Mouse (Mus musculus) intestine, postnatal 0 days (tissue): ENCODE data around the gene Ctf2. TPM values are rescaled to one million over a fixed set of nuclear protein-coding genes. Genes with fewer than 3 reads are reported as not detected.
"Not testable (repeated sequence)": the region's sequence is repeated elsewhere in the genome, so short reads cannot be mapped to it uniquely, and the experiment has no call there.

Experiments
- ATAC-seq: fragments of 200-750 bp; cut with Nextera tagmentation; 2 replicates; pipeline ENCODE4 v1.8.0; 2017; ENCODE audit warnings: mild to moderate bottlenecking, moderate TSS enrichment, moderate library complexity
- H3K27ac ChIP-seq: fragments of 300-500 bp; sonication (generic); 2 replicates; pipeline ENCODE4 v1.5.1; 2014; ENCODE audit warnings: mild to moderate bottlenecking, low read depth, low read length, moderate library complexity
- H3K27me3 ChIP-seq: fragments of 300-500 bp; sonication (generic); replicated peaks from 2 replicates; pipeline ENCODE4 v1.6.1; 2014; ENCODE audit warnings: low read length, mixed read lengths; ENCODE audit not compliant: control insufficient read depth, insufficient read depth
- H3K36me3 ChIP-seq: fragments of 300-500 bp; sonication (generic); 2 replicates; pipeline ENCODE4 v1.6.1; 2014; ENCODE audit warnings: mild to moderate bottlenecking, moderate library complexity; ENCODE audit not compliant: control insufficient read depth, insufficient read depth
- H3K4me1 ChIP-seq: fragments of 300-500 bp; sonication (generic); replicated peaks from 2 replicates; pipeline ENCODE4 v1.6.1; 2014; ENCODE audit warnings: antibody characterized with exemption, low read length, mixed read lengths; ENCODE audit not compliant: control insufficient read depth, insufficient read depth
- H3K4me2 ChIP-seq: fragments of 300-500 bp; sonication (generic); replicated peaks from 2 replicates; pipeline ENCODE4 v1.6.1; 2014; ENCODE audit warnings: low read depth, mild to moderate bottlenecking, moderate library complexity
- H3K4me3 ChIP-seq: fragments of 300-500 bp; sonication (generic); 2 replicates; pipeline ENCODE4 v1.5.1; 2014; ENCODE audit warnings: low read depth, low read length
- H3K9ac ChIP-seq: fragments of 300-500 bp; sonication (generic); 2 replicates; pipeline ENCODE4 v1.6.1; 2014; ENCODE audit warnings: mild to moderate bottlenecking, low read depth, low read length
- H3K9me3 ChIP-seq: fragments of 300-500 bp; sonication (generic); 2 replicates; pipeline ENCODE4 v1.6.1; 2016; ENCODE audit warnings: mixed run types; ENCODE audit not compliant: control insufficient read depth
- CTCF ChIP-seq: sonication (generic); IDR thresholded peaks from 2 replicates; pipeline ENCODE4 v1.5.1; 2016; ENCODE audit warnings: low read depth, mild to moderate bottlenecking, control low read depth, antibody characterized with exemption, moderate library complexity
- WGBS: fragments of 180-500 bp; shearing (Covaris S2); extraction: QIAGEN DNeasy Blood & Tissue Kit; methylation state at CpG from one replicate; pipeline ENCODE4 v1.1.7; 2014; 5-methylcytosine and 5-hydroxymethylcytosine counted together
- polyA plus RNA-seq: library from polyadenylated mRNA; unstranded; fragments of >200 nt; fragmentation: Nextera tagmentation; extraction: Ambion mirVana; gene quantifications from 2 replicates; pipeline ENCODE4 v1.2.1, GENCODE M21; 2015

Ctf2 gene
- polyA plus RNA-seq, 1 experiment from 2014 or later, result not detected

DNA sequence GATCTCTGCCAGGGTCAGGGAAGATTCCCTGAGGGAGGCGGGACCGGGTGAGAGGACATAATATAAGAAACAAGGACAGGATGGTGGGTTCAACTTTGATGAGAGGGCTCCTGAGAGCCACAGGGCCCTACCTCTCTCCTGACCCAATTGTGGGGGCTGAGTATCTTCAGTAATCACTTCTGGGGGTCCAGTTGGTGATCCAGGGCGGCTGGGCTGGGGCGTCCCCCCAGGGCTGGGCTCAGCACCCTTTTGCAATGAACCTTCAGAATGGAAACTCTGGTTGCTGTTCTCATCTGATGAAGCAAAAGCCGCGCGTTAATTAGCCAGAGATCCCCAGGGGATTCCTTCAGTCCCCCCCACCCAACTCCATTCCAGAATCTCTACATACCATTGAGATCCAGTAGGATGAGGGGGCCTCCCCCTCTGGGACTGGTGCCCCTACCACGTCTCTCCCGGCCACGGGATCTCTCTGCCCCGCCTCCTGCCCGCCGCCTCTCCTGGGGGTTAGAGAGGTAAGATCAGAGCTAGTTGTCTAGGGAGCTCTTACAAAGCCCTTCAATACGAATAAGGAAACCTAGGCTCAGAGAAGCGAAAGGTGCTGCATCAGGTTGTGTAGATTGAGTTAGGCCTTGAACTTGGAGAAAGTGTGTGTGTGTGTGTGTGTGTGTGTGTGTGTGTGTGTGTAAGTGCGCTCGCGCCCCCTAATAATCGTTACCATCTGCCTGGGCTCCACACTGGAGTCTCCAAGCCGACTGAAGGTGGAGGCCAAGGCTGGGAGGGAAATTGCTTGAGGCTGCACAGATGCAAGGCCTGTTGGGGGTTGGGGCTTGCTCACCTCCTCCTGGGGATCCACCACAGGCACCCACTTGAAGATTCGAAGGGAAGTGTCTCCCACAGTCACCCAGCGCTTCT, 24.7 kb downstream of the Ctf2 start:
- Histone ChIP-seq H3K4me1 (0 out of 2 replicates have a peak, but pooled peaks cover 7% of the 10 kb centered on the region), H3K27ac (0 out of 2 replicates have a peak overlapping the region, but pooled peaks have one; percentile 95), H3K36me3 (peaks cover 33% of the 10 kb centered on the region; the same call in 1 of the 2 replicates), H3K4me3 (peak overlapping the region; percentile 80), H3K27me3 (no peaks in the 10 kb centered on the region), H3K9me3 (no peaks in the 10 kb centered on the region), H3K9ac (peak overlapping the region; percentile 77; the same call in 1 of the 2 replicates), H3K4me2 (peak overlapping the region; percentile 86)
- 41% methylated on average over 22 of the region's 22 CpGs for WGBS
- ATAC-seq, result no peak
- no peak for TF ChIP-seq CTCF

- no peak overlapping the region for H3K4me2 ChIP-seq
- 87% methylated on average over 4 of the region's 4 CpGs for WGBS
- no peak overlapping the region for H3K27ac ChIP-seq
- no peak overlapping the region for H3K4me3 ChIP-seq
- no peaks in the 10 kb centered on the region for H3K9me3 ChIP-seq
- TF ChIP-seq CTCF, result no peak
- 0 out of 2 replicates have a peak, but pooled peaks cover under 1% of the 10 kb centered on the region for H3K4me1 ChIP-seq
- no peak for ATAC-seq
- H3K9ac ChIP-seq, result no peak overlapping the region
- peaks cover 34% of the 10 kb centered on the region; the same call in 1 of the 2 replicates for H3K36me3 ChIP-seq
- H3K27me3 ChIP-seq, result no peaks in the 10 kb centered on the region
Observed at GRCm38 (mm10) chr7:127705706-127706105, 26.3 kb downstream of the Ctf2 start.

GRCm38 (mm10) chr7:127704598-127704997, 27.4 kb downstream of the Ctf2 start:
- no peak for TF ChIP-seq CTCF
- Histone ChIP-seq H3K4me3 (no peak overlapping the region), H3K9me3 (no peaks in the 10 kb centered on the region), H3K4me2 (no peak overlapping the region), H3K36me3 (peaks cover 34% of the 10 kb centered on the region; the same call in 1 of the 2 replicates), H3K9ac (no peak overlapping the region), H3K27ac (no peak overlapping the region), H3K4me1 (no peaks in the 10 kb centered on the region), H3K27me3 (no peaks in the 10 kb centered on the region)
- no peak for ATAC-seq
- 83% methylated on average over 6 of the region's 6 CpGs for WGBS

GRCm38 (mm10) chr7:127703561-127704178, 28.3 kb downstream of the Ctf2 start:
- Histone ChIP-seq H3K4me2 (no peak overlapping the region), H3K27ac (no peak overlapping the region), H3K9ac (no peak overlapping the region), H3K4me1 (no peaks in the 10 kb centered on the region), H3K4me3 (no peak overlapping the region), H3K36me3 (peaks cover 34% of the 10 kb centered on the region; the same call in 1 of the 2 replicates), H3K27me3 (no peaks in the 10 kb centered on the region), H3K9me3 (no peaks in the 10 kb centered on the region)
- WGBS, result 81% methylated on average over 8 of the region's 8 CpGs
- no peak for TF ChIP-seq CTCF
- no peak for ATAC-seq

- Histone ChIP-seq H3K9ac (no peak overlapping the region), H3K4me3 (no peak overlapping the region), H3K9me3 (no peaks in the 10 kb centered on the region), H3K27ac (no peak overlapping the region), H3K27me3 (no peaks in the 10 kb centered on the region), H3K4me1 (no peaks in the 10 kb centered on the region), H3K4me2 (no peak overlapping the region), H3K36me3 (peaks cover 30% of the 10 kb centered on the region; the same call in 1 of the 2 replicates)
- WGBS, result 77% methylated on average over 3 of the region's 3 CpGs
- TF ChIP-seq CTCF, result no peak
- no peak for ATAC-seq
Observed at GRCm38 (mm10) chr7:127700712-127701331, 31.1 kb downstream of the Ctf2 start.

DNA sequence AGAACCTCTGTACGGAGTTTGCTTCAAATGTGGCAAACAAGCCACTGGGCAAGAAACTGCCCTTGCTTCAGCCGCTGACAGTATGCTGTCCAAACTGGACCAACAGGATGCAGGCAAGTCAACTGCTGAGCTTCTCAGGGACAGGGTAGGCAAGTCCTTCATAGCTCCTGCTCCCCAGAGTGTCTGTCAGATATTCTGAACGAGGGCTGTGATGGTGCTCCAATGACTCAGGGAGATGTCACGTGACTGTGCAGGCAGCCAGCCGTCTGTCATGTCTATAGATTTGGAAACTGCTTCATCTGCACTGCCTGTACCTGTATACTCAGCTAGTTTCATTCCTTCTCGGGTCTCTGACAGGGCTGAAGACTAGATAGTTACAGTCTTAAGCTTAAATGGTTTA, 33.0 kb downstream of the Ctf2 start:
- Histone ChIP-seq H3K4me1 (no peaks in the 10 kb centered on the region), H3K36me3 (peaks cover 14% of the 10 kb centered on the region; the same call in 1 of the 2 replicates), H3K27me3 (no peaks in the 10 kb centered on the region), H3K9ac (no peak overlapping the region), H3K27ac (no peak overlapping the region), H3K9me3 (no peaks in the 10 kb centered on the region), H3K4me2 (no peak overlapping the region), H3K4me3 (no peak overlapping the region)
- WGBS, result 71% methylated on average over 6 of the region's 6 CpGs
- TF ChIP-seq CTCF, result no peak
- no peak for ATAC-seq

GRCm38 (mm10) chr7:127693730-127694129, 38.2 kb downstream of the Ctf2 start:
- H3K9ac ChIP-seq, ATAC-seq, H3K27me3 ChIP-seq, H3K36me3 ChIP-seq, H3K4me2 ChIP-seq, H3K27ac ChIP-seq, H3K4me1 ChIP-seq, H3K4me3 ChIP-seq, H3K9me3 ChIP-seq: not testable (repeated sequence)
- WGBS, result 94% methylated on average over 7 of the region's 7 CpGs
